In the genomic region with DNA sequence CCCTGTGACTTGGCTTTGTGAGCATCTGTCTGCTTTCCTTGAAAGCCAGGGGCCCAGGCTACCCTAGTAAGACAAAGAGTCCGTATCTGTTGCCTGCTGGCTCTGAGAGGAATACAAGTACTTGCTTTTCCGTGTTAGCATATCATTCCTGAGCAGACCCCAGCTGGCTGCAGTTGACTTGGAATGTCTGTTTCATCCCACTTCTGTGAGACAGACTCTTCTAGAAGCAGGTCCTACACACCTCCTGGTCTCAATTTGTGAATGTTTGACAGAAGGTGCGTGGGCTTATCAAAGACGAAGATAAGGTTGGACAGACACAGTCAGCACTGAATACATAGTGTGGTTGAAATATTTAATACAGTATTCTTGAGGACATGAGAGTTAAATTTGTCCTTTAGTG, we compare ENCODE assay signal across 10 mouse cellular contexts. TPM values are rescaled to one million over a fixed set of nuclear protein-coding genes. Genes with fewer than 3 reads are reported as not detected.
DNase-seq lines count a peak whose midpoint lies in the region; ATAC-seq and TF ChIP-seq lines count a peak whose summit lies in the region.
"Had no signal": no experiment of that assay in that cellular context is flagged by ENCODE, and none has a peak within 500 bp of the region (broad histone marks: within the 10 kb centered on the region; RNA-seq: fewer than 3 reads in every experiment).

No protein-coding gene starts in this region.

- TF ChIP-seq POLR2A in cerebellum, adult 2 months (IDR thresholded peaks at IDR 0.05; ENCODE audit: borderline replicate concordance, insufficient read depth, low read length), result no peak

- H3K27ac ChIP-seq in hindbrain, embryonic 13.5 days, result 0 out of 2 replicates have a peak overlapping the region, but pooled peaks have one; percentile 52
- H3K27ac ChIP-seq in hindbrain, embryonic 14.5 days, result no peak overlapping the region
- peak overlapping the region; percentile 56 for H3K27ac ChIP-seq in heart, postnatal 0 days (ENCODE audit: low read depth)
- H3K27ac ChIP-seq in cerebellum, adult 2 months (ENCODE audit: insufficient read depth, low read length), result no peak overlapping the region
- H3K27ac ChIP-seq: limb, embryonic 13.5 days; neural tube, embryonic 12.5 days had no signal

- no peak overlapping the region for H3K4me3 ChIP-seq in hindbrain, embryonic 13.5 days
- no peak overlapping the region for H3K4me3 ChIP-seq in hindbrain, embryonic 14.5 days (replicated peaks; ENCODE audit: low read length)
- H3K4me3 ChIP-seq in heart, postnatal 0 days (ENCODE audit: low read depth, low read length), result no peak overlapping the region
- H3K4me3 ChIP-seq in cerebellum, adult 2 months (replicated peaks; ENCODE audit: insufficient read depth, low read depth, low read length), result no peak overlapping the region
- H3K4me3 ChIP-seq: limb, embryonic 13.5 days; neural tube, embryonic 12.5 days had no signal

- TF ChIP-seq CTCF in heart, postnatal 0 days (IDR thresholded peaks at IDR 0.05; ENCODE audit: low read depth), result no peak
- no peak for TF ChIP-seq CTCF in cerebellum, adult 2 months (IDR thresholded peaks at IDR 0.05; ENCODE audit: borderline replicate concordance, insufficient read depth, low read depth, low read length)

- peaks cover 16% of the 10 kb centered on the region for H3K4me1 ChIP-seq in hindbrain, embryonic 13.5 days (replicated peaks)
- peaks cover 12% of the 10 kb centered on the region; the same call in 1 of the 2 replicates for H3K4me1 ChIP-seq in hindbrain, embryonic 14.5 days (replicated peaks; ENCODE audit: control insufficient read depth, insufficient read depth, low read length)
- peaks cover 14% of the 10 kb centered on the region for H3K4me1 ChIP-seq in heart, postnatal 0 days (ENCODE audit: control insufficient read depth, insufficient read depth)
- H3K4me1 ChIP-seq in cerebellum, adult 2 months (ENCODE audit: control insufficient read depth, insufficient read depth, low read length), result peaks cover 26% of the 10 kb centered on the region

- no peak overlapping the region for H3K9ac ChIP-seq in hindbrain, embryonic 13.5 days
- H3K9ac ChIP-seq in hindbrain, embryonic 14.5 days, result no peak overlapping the region
- no peak overlapping the region for H3K9ac ChIP-seq in heart, postnatal 0 days (replicated peaks; ENCODE audit: low read depth, low read length)
- H3K9ac ChIP-seq: limb, embryonic 13.5 days; neural tube, embryonic 12.5 days had no signal

- H3K4me2 ChIP-seq in hindbrain, embryonic 13.5 days, result no peak overlapping the region
- no peak overlapping the region for H3K4me2 ChIP-seq in hindbrain, embryonic 14.5 days (replicated peaks)
- no peak overlapping the region for H3K4me2 ChIP-seq in heart, postnatal 0 days (ENCODE audit: low read depth, low read length)
- H3K4me2 ChIP-seq: limb, embryonic 13.5 days; neural tube, embryonic 12.5 days had no signal

- no peaks in the 10 kb centered on the region for H3K27me3 ChIP-seq in hindbrain, embryonic 13.5 days
- H3K27me3 ChIP-seq in hindbrain, embryonic 14.5 days (ENCODE audit: control insufficient read depth, insufficient read depth, low read length), result no peaks in the 10 kb centered on the region
- no peaks in the 10 kb centered on the region for H3K27me3 ChIP-seq in heart, postnatal 0 days (ENCODE audit: control insufficient read depth, insufficient read depth, low read length)
- no peaks in the 10 kb centered on the region for H3K27me3 ChIP-seq in cerebellum, adult 2 months (ENCODE audit: control insufficient read depth, insufficient read depth, low read length)
- H3K27me3 ChIP-seq: limb, embryonic 13.5 days; neural tube, embryonic 12.5 days had no signal

- TF ChIP-seq EP300 in heart, postnatal 0 days (IDR thresholded peaks at IDR 0.05; ENCODE audit: low read depth), result no peak

- DNase-seq in hindbrain, embryonic 14.5 days (ENCODE audit: low spot score), result no peak
- DNase-seq in right cerebral cortex, adult 2 months (ENCODE audit: low spot score in 2 of 2), result peak; percentile 69
- DNase-seq in right cerebral cortex, postnatal 25 days, result no peak
- DNase-seq in heart, postnatal 0 days (ENCODE audit: low spot score), result no peak
- peak; percentile 81 for DNase-seq in telencephalon, adult 2 months (ENCODE audit: low read depth, low spot score)
- no peak for DNase-seq in cerebellum, adult 2 months

- no peaks in the 10 kb centered on the region for H3K9me3 ChIP-seq in hindbrain, embryonic 13.5 days
- H3K9me3 ChIP-seq in hindbrain, embryonic 14.5 days (ENCODE audit: control insufficient read depth, low read length), result no peaks in the 10 kb centered on the region
- no peaks in the 10 kb centered on the region for H3K9me3 ChIP-seq in heart, postnatal 0 days (replicated peaks; ENCODE audit: control insufficient read depth, low read length)
- H3K9me3 ChIP-seq: limb, embryonic 13.5 days; neural tube, embryonic 12.5 days had no signal

- H3K36me3 ChIP-seq in hindbrain, embryonic 13.5 days, result peaks cover 37% of the 10 kb centered on the region
- peaks cover 33% of the 10 kb centered on the region for H3K36me3 ChIP-seq in hindbrain, embryonic 14.5 days (replicated peaks; ENCODE audit: control insufficient read depth, insufficient read depth)
- peaks cover 24% of the 10 kb centered on the region for H3K36me3 ChIP-seq in heart, postnatal 0 days (replicated peaks; ENCODE audit: control insufficient read depth, insufficient read depth, low read length)

- WGBS in hindbrain, embryonic 13.5 days, result 71% methylated on average over 4 of the region's 4 CpGs
- 58% methylated on average over 4 of the region's 4 CpGs for WGBS in hindbrain, embryonic 14.5 days
- WGBS in heart, postnatal 0 days, result 45% methylated on average over 4 of the region's 4 CpGs
- 79% methylated on average over 4 of the region's 4 CpGs for WGBS in cerebellum, adult 2 months

- ATAC-seq in hindbrain, embryonic 13.5 days (ENCODE audit: low FRiP score), result no peak
- no peak for ATAC-seq in hindbrain, embryonic 14.5 days (ENCODE audit: low FRiP score)
- ATAC-seq in heart, postnatal 0 days (ENCODE audit: insufficient read depth, low read depth), result no peak
- ATAC-seq: forebrain, embryonic 16.5 days had no signal

RNA-seq across cellular contexts. Expression of a gene that starts 31.4 kb away (rescaled TPM):
- polyA plus RNA-seq in hindbrain, embryonic 13.5 days (2015; fragmentation: Nextera tagmentation; extraction: Ambion mirVana), result 80.6 and 80.8 TPM in 2 replicates
- 89.0 and 90.2 TPM in 2 replicates for polyA plus RNA-seq in hindbrain, embryonic 14.5 days (2014; fragmentation: Nextera tagmentation; extraction: Ambion mirVana)
- total RNA-seq in heart, postnatal 0 days (2014; rRNA removed; ENCODE audit: low replicate concordance), result 25.6 and 32.6 TPM in 2 replicates
- 33.9 and 34.2 TPM in 2 replicates for polyA plus RNA-seq in heart, postnatal 0 days (2015; fragmentation: Nextera tagmentation; extraction: Ambion mirVana)
- polyA plus RNA-seq in cerebellum, adult 2 months (2012; rRNA removed), result 14.8 and 15.6 TPM in 2 replicates

RNA-seq across cellular contexts. Expression of a gene that starts 43.0 kb away (rescaled TPM):
- polyA plus RNA-seq in hindbrain, embryonic 13.5 days (2015; fragmentation: Nextera tagmentation; extraction: Ambion mirVana), result 107 TPM in 2 replicates
- 79.7 and 84.1 TPM in 2 replicates for polyA plus RNA-seq in hindbrain, embryonic 14.5 days (2014; fragmentation: Nextera tagmentation; extraction: Ambion mirVana)
- 71.7 and 85.6 TPM in 2 replicates for total RNA-seq in heart, postnatal 0 days (2014; rRNA removed; ENCODE audit: low replicate concordance)
- 44.9 and 45.0 TPM in 2 replicates for polyA plus RNA-seq in heart, postnatal 0 days (2015; fragmentation: Nextera tagmentation; extraction: Ambion mirVana)
- 86.2 and 98.1 TPM in 2 replicates for polyA plus RNA-seq in cerebellum, adult 2 months (2012; rRNA removed)

Comparison
In these comparisons a context has a peak if more than half of its experiments do, and no peak if none do; other contexts are left out.
1. H3K27ac ChIP-seq: peak in hindbrain, embryonic 13.5 days (single experiment) and heart, postnatal 0 days (single experiment); none in hindbrain, embryonic 14.5 days (single experiment) and cerebellum, adult 2 months (single experiment).
2. DNase-seq: peak in right cerebral cortex, adult 2 months (2 of 2) and telencephalon, adult 2 months (single experiment); none in hindbrain, embryonic 14.5 days (single experiment), right cerebral cortex, postnatal 25 days (single experiment), heart, postnatal 0 days (single experiment) and cerebellum, adult 2 months (0 of 2).